Mouse (Mus musculus): ENCODE data around the gene Morc2a.
"Not testable (repeated sequence)": the region's sequence is repeated elsewhere in the genome, so short reads cannot be mapped to it uniquely, and the experiment has no call there.

Gene Morc2a

DNA sequence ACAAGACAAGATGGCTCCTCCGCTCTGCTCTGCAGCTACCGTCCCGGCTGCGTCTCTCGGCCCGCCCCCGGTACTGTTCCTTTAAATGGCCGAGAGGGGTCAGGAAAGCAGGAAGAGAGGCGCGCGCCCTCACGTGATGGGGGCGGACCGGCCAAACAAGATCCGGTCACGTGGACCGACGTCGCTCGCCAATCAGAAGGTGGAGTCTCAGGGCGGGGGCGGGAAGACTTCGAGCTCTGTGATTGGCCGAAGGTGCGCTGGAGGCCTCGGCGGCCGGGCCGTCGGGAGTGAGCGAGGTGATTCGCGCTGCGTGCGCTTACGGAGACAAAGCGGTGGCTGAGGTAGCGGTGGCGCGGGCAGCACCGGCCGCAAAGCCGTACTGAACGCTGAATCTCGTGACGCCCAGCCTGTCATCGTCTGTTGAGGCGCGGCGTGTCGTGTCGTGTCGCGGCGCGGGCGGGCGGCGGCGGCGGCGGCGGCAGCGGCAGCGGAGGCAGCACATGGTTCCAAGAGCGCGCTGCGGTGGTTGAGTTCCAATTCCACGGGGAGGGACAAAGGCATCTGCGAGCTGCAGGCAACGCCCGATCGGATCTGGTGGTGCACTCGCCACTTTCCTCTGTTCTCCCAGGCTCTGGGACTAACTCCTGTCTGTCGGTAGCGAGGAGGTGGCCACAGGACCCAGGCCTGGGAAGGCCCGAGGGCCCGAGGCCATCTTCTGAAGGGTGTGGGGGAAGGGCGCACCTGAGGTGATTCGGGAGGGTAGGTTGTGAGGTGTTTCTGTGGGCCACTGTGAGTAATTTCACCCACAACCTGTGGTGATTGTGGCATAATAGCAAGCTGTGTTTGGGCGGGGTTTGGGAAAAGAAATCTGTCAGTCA, at the start of gene Morc2a:
Gene Morc2a (plus strand): TSS at position 228 of the 878 bp plus-strand sequence.
- DNase-seq (ENCODE audit: extremely low spot score, low read depth, low spot score), result peak; percentile 77

DNA sequence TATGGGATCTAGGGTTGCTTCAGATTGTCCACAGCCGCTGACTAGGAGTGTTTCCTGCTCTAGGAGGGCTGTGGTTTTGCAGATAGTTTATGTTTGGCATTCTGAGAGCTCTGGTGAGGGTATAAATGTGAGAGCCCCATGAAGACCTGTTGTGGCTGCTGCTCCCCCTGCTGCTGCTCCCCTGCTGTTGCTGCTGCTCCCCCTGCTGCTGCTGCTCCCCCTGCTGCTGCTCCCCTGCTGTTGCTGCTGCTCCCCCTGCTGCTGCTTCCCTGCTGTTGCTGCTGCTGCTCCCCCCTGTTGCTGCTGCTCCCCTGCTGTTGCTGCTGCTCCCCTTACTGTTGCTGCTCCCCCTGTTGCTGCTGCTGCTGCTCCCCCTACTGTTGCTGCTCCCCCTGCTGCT, 47.0 kb upstream of the Morc2a start:
- not testable (repeated sequence) for DNase-seq (ENCODE audit: extremely low spot score, low read depth, low spot score)

DNA sequence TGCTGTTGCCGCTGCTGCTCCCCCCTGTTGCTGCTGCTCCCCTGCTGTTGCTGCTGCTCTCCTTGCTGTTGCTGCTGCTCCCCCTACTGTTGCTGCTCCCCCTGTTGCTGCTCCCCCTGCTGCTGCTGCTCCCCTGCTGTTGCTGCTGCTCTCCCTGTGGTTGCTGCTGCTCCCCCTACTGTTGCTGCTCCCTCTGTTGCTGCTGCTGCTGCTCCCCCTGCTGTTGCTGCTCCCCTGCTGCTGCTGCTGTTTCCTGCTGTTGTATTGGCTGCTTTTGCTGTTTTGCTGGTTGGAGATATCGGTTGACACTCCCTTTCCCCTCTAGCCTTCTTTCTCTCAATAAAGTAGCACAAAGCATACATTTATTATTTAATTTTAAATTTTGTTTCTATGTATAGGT, 46.3 kb upstream of the Morc2a start:
- not testable (repeated sequence) for DNase-seq (ENCODE audit: extremely low spot score, low read depth, low spot score)

DNA sequence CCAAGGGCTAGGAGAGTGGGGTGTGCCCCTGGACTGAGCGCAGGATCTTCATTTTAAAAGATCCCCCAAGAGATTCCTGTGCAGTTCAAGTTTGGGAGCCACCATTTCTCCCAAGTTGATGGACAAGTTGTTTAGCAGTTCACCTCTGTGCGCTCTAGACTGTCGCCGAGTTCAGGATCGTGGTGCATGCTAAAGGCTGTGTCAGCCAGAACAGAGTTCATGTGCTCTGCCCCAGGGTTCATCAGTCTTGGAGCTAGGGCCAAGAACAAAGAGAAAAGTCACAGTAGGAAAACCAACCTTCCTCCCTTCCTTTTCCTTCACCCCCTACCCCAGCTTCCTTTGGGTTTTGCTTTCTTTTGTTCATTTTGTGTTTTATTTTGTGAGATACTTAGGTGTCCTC, 42.5 kb upstream of the Morc2a start:
- no peak for DNase-seq (ENCODE audit: extremely low spot score, low read depth, low spot score)

- DNase-seq (ENCODE audit: extremely low spot score, low read depth, low spot score), result no peak
Observed at GRCm38 (mm10) chr11:3615576-3615975, 33.4 kb upstream of the Morc2a start.

GRCm38 (mm10) chr11:3622826-3623225, 26.2 kb upstream of the Morc2a start:
- DNase-seq (ENCODE audit: extremely low spot score, low read depth, low spot score), result no peak

DNA sequence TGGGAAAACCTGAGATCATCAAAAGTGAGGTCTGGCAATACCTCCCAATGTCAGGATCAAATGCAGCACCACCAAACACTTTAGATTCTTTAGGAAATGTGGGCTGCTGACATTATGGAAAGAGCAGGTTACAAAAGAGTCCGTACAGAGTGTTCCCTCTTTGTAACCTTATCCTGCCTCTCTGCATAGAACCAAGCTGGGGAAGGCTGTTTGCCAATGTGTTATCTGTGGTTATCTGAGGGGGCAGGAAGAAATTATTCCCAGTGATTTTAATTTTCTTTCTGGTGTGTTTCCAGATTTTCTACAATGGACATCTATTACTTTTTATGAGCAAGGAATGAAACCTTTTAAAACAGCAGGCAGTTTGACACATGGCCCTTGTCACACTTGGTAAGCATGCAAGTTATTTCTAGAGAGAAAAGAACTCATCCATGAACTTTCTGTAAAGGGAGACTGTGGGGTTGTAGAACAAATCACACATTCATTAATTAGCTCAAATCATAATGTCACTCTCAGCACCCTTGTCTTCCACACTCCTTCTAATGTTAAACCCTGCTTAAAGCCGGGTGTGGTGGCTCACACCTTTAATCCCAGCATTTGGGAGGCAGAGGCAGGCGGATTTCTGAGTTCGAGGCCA, 24.5 kb upstream of the Morc2a start:
- DNase-seq (ENCODE audit: extremely low spot score, low read depth, low spot score), result no peak

- DNase-seq (ENCODE audit: extremely low spot score, low read depth, low spot score), result no peak
Observed at GRCm38 (mm10) chr11:3628999-3629491, 19.9 kb upstream of the Morc2a start.

DNA sequence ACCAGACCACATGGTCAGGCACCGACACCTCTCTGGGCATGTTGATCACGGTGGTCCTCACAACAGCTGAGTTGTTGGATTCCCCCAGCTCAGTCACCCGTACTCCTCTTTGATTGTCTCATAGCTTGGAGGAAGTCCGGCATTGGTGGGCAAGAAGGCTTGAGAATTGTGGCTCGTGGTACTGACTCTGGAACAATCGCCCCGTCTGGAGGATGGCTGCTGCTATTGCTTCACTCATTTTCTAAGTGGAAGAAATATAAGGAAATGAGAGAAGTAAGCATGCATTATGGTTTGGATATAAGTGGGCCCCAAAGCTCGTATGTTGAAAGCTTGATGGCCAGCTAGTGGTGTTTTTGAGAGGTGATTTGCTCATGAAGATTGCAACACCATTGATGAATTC, 15.7 kb upstream of the Morc2a start:
- DNase-seq (ENCODE audit: extremely low spot score, low read depth, low spot score), result not testable (repeated sequence)

DNA sequence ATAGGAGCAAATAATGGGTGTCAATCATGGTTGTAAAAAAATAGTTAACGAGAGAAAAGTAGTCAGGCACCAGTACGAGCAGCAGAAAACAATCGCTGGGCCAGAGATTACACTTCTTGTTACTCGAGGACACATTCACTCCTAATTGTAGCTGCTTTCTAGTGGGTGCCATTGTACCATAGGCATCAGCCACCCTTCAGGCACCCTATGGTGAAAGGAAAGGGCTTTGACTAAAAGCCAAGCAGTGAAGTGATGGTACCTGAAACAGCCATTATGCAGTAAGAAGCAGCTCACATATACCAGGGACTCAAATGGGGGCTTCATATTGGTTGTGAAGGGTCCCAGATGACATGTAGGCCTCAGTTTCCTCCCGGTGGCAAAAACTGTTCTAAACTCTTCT, 1.3 kb upstream of the Morc2a start:
- DNase-seq (ENCODE audit: extremely low spot score, low read depth, low spot score), result no peak

DNA sequence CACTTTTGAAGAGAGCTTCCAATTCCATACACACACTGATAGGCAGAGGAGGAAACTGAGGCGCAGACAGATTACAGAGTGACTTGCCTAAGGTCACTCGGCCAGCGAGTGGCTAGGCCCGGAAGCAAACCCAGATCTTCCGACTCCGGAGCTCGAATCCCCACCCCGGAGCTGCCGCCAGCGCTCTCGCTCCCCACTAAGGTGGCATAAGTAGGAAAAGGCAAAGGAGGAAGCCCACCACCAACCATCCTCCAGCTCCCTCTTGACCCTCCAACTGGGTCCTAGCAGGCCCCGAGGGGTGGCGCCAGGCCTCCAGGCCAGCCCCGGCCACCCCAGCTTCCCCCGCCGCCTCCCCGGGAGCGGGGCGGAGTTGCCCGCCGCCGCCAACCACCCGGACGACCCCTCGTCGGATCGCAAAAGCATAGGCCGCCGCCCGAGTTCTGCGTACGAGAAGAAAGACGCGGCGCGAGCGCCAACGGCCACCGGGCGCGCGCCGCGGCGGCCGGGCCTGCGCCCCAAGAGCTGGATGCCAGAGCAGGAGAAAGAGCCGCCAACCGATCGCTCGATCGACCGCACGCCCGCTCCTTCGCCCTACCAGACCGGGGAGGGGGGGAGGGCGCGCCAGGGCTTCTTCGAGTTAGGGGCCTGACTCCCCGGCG, 557 bp upstream of the Morc2a start:
- no peak for DNase-seq (ENCODE audit: extremely low spot score, low read depth, low spot score)

- no peak for DNase-seq (ENCODE audit: extremely low spot score, low read depth, low spot score)
Observed at GRCm38 (mm10) chr11:3650141-3650540, 1.1 kb downstream of the Morc2a start.

- DNase-seq (ENCODE audit: extremely low spot score, low read depth, low spot score), result no peak
Observed at GRCm38 (mm10) chr11:3661964-3662363, 13.0 kb downstream of the Morc2a start.

GRCm38 (mm10) chr11:3667506-3667905, 18.5 kb downstream of the Morc2a start:
- no peak for DNase-seq (ENCODE audit: extremely low spot score, low read depth, low spot score)

DNA sequence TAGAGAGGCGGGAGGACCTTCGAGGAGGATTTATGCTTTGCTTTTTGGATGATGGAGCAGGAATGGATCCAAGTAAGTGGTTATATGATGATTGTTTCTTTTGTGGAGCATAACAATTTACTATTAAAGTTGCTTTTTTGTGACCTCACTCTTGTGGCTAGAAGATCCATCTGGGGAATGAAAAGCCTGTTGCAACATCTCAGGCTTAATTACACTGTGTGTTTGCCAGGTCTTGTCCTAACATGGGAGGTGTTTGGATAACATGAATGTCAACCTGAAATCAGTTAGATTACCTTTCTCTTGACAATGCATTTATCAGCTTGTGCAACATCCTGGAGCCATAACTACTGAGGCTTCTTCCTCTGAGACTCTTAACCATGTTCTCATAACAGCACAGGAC, 19.8 kb downstream of the Morc2a start:
- no peak for DNase-seq (ENCODE audit: extremely low spot score, low read depth, low spot score)

DNA sequence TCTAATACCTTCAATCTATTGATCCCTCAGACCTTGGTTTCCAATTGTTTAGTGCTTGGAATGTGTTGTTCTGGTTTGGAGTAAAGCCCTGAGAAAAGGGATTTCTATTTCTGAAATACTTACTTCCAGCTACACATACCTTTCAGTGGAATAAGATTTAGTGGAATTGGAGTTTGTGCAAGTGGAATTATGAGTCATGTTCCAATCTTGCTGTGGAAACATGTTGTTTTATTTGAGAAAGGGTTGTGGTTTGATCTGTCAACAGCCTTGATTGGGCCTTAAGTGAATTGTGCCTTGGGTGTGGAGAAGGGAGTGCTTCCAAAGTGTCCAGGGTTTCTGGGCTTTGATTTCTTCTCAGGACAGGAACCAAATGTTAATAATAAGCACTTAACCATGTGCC, 20.9 kb downstream of the Morc2a start:
- DNase-seq (ENCODE audit: extremely low spot score, low read depth, low spot score), result no peak

- no peak for DNase-seq (ENCODE audit: extremely low spot score, low read depth, low spot score)
Observed at GRCm38 (mm10) chr11:3671000-3671628, 22.1 kb downstream of the Morc2a start.

DNA sequence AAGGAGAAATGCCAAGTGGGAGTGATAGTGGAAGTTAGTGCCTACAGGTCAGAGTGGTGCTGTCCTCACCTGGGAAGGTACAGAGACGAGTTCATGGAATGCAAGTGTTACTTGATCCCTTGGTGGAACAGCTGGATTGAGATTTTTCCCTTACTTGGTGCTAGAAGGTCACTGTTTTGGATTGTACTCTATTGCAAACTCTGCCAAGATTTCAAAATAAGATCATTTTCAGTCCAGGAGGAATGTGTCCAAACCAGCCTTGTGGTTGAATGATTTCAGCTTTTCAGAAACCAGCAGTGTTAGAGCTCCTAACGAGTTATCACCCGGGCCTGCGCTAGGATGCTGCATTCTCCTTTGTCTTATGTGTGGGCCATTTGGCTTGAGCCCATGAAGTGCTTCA, 25.6 kb downstream of the Morc2a start:
- DNase-seq (ENCODE audit: extremely low spot score, low read depth, low spot score), result no peak

- no peak for DNase-seq (ENCODE audit: extremely low spot score, low read depth, low spot score)
Observed at GRCm38 (mm10) chr11:3676423-3676822, 27.4 kb downstream of the Morc2a start.

GRCm38 (mm10) chr11:3677204-3677603, 28.2 kb downstream of the Morc2a start:
- DNase-seq (ENCODE audit: extremely low spot score, low read depth, low spot score), result no peak

GRCm38 (mm10) chr11:3679771-3680170, 30.8 kb downstream of the Morc2a start:
- no peak for DNase-seq (ENCODE audit: extremely low spot score, low read depth, low spot score)
